Mouse (Mus musculus) lung, embryonic 15.5 days (tissue): Measurements from ENCODE around the gene Cyp2g1. TPM values are rescaled to one million over a fixed set of nuclear protein-coding genes. Genes with fewer than 3 reads are reported as not detected.

Experiments
- ATAC-seq: fragments of 200-750 bp; cut with Nextera tagmentation; 2 replicates; pipeline ENCODE4 v1.8.0; 2017; ENCODE audit warnings: moderate number of reproducible peaks, borderline replicate concordance; ENCODE audit not compliant: low FRiP score, low TSS enrichment; ENCODE audit errors: extremely low read depth
- H3K27ac ChIP-seq: fragments of 300-500 bp; sonication (generic); 2 replicates; pipeline ENCODE4 v1.5.1; 2015; ENCODE audit warnings: moderate library complexity, mild to moderate bottlenecking, inconsistent platforms
- H3K27me3 ChIP-seq: fragments of 300-500 bp; sonication (generic); 2 replicates; pipeline ENCODE4 v1.6.1; 2015; ENCODE audit warnings: inconsistent platforms
- H3K36me3 ChIP-seq: fragments of 300-500 bp; sonication (generic); 2 replicates; pipeline ENCODE4 v1.6.1; 2015; ENCODE audit warnings: inconsistent platforms
- H3K4me1 ChIP-seq: fragments of 300-500 bp; sonication (generic); 2 replicates; pipeline ENCODE4 v1.6.1; 2015; ENCODE audit warnings: inconsistent platforms
- H3K4me2 ChIP-seq: fragments of 300-500 bp; sonication (generic); 2 replicates; pipeline ENCODE4 v1.6.1; 2015; ENCODE audit warnings: inconsistent platforms, mild to moderate bottlenecking, moderate library complexity
- H3K4me3 ChIP-seq: fragments of 300-500 bp; sonication (generic); 2 replicates; pipeline ENCODE4 v1.5.1; 2015; ENCODE audit warnings: mild to moderate bottlenecking, inconsistent platforms
- H3K9ac ChIP-seq: fragments of 300-500 bp; sonication (generic); 2 replicates; pipeline ENCODE4 v1.6.1; 2015; ENCODE audit warnings: inconsistent platforms
- H3K9me3 ChIP-seq: fragments of 300-500 bp; sonication (generic); 2 replicates; pipeline ENCODE4 v1.6.1; 2016; ENCODE audit warnings: inconsistent platforms
- WGBS: fragments of 180-500 bp; shearing (Covaris S2); methylation state at CpG from one replicate; pipeline ENCODE4 v1.1.7; 2015; 5-methylcytosine and 5-hydroxymethylcytosine counted together
- polyA plus RNA-seq: library from polyadenylated mRNA; unstranded; fragments of >200 nt; fragmentation: Nextera tagmentation; extraction: Ambion mirVana; gene quantifications from 2 replicates; pipeline ENCODE4 v1.2.1, GENCODE M21; 2015

The Cyp2g1 gene
- not detected in 2 replicates for polyA plus RNA-seq

GRCm38 (mm10) chr7:26808592-26808991 lies at the start of gene Cyp2g1:
Gene Cyp2g1, plus strand, starts transcription at chr7:26808892.
- 95% methylated on average over 2 of the region's 2 CpGs for WGBS
- no peaks in the 10 kb centered on the region for H3K4me1 ChIP-seq
- no peak for ATAC-seq

DNA sequence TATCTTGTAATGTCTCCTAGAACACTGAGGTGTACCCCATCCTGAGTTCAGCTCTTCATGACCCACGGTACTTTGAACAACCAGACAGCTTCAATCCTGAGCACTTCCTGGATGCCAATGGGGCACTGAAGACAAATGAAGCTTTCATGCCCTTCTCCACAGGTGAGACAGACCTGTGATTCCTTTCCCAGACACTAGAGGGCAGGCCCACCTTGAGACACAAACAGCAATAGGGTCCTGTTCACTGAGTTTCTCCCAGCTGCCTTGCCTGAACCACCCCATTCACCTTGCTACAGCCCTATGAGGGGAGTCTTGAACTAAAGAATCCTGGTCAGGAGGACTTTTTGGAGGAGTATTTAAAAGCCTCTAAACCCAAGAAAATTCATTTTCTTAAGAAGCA lies 41.6 kb upstream of the Cyp2g1 start:
- H3K4me3 ChIP-seq: no peak overlapping the region
- H3K9me3 ChIP-seq: no peaks in the 10 kb centered on the region
- H3K27ac ChIP-seq: no peak overlapping the region
- no peaks in the 10 kb centered on the region for H3K4me1 ChIP-seq
- H3K9ac ChIP-seq: no peak overlapping the region
- H3K27me3 ChIP-seq: no peaks in the 10 kb centered on the region
- no peak for ATAC-seq
- no peak overlapping the region for H3K4me2 ChIP-seq
- WGBS: 46% methylated on average over 1 of the region's 1 CpGs
- H3K36me3 ChIP-seq: no peaks in the 10 kb centered on the region

More at GRCm38 (mm10) chr7:26808592-26808991, at the start of gene Cyp2g1:
- no peak within 1 kb of the TSS for H3K4me3 ChIP-seq
- H3K9ac ChIP-seq: no peak within 1 kb of the TSS
- H3K9me3 ChIP-seq: no peaks in the 10 kb centered on the region
- no peaks in the 10 kb centered on the region for H3K36me3 ChIP-seq
- no peak within 1 kb of the TSS for H3K4me2 ChIP-seq
- no peak within 1 kb of the TSS for H3K27ac ChIP-seq
- H3K27me3 ChIP-seq: no peaks in the 10 kb centered on the region

GRCm38 (mm10) chr7:26769881-26770470 lies 38.7 kb upstream of the Cyp2g1 start:
- Histone ChIP-seq H3K4me3 (no peak overlapping the region), H3K27ac (no peak overlapping the region), H3K9ac (no peak overlapping the region), H3K36me3 (no peaks in the 10 kb centered on the region), H3K27me3 (no peaks in the 10 kb centered on the region), H3K4me2 (no peak overlapping the region), H3K4me1 (no peaks in the 10 kb centered on the region), H3K9me3 (no peaks in the 10 kb centered on the region)
- WGBS: 76% methylated on average over 9 of the region's 9 CpGs
- no peak for ATAC-seq

GRCm38 (mm10) chr7:26772866-26773586 lies 35.7 kb upstream of the Cyp2g1 start:
- Histone ChIP-seq H3K9ac (no peak overlapping the region), H3K27ac (peak overlapping the region; percentile 75), H3K36me3 (no peaks in the 10 kb centered on the region), H3K27me3 (no peaks in the 10 kb centered on the region), H3K9me3 (no peaks in the 10 kb centered on the region), H3K4me2 (no peak overlapping the region), H3K4me1 (no peaks in the 10 kb centered on the region), H3K4me3 (no peak overlapping the region)
- ATAC-seq: peak; percentile 70; the same call in 1 of the 2 replicates
- WGBS: 63% methylated on average over 3 of the region's 3 CpGs

DNA sequence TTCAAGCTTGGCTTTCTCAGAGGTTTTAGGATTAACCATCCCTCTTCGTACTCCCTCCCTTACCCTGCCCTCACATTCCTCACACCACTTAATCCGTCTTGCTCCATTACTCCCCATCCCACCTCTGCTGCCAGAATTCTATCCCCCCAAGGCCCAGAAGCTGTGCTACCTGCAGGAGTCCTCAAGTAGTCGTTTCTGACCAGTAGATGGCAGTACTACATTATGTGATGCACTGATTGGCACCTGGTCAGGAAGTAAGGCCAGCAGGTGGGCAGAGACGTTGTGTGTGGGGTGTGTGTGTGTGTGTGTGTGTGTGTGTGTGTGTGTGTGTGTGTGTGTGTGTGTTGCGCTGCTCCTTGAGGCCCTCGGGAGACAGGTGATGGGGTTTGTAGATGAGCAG lies 32.8 kb upstream of the Cyp2g1 start:
- no peak for ATAC-seq
- Histone ChIP-seq H3K4me2 (no peak overlapping the region), H3K27me3 (no peaks in the 10 kb centered on the region), H3K9me3 (no peaks in the 10 kb centered on the region), H3K9ac (no peak overlapping the region), H3K27ac (no peak overlapping the region), H3K4me3 (no peak overlapping the region), H3K36me3 (no peaks in the 10 kb centered on the region), H3K4me1 (no peaks in the 10 kb centered on the region)
- WGBS: 15% methylated on average over 6 of the region's 6 CpGs

DNA sequence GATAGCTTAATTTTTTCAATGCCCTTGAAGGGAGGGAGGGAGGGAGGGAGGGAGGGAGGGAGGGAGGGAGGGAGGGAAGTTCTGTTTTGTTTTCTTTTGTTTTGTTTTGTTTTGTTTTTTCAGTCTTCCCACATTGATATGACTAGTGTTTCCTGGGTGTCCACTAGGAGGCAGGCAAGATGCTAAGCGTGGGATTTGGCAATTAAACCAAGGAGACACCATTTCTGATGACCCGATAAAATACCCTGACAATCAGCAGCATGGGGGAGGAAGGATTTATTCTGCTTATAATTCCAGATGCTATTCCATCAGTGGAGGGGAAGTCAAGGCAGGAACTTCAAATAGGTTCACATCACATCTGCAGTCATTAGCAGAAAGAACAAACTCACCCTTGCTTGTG lies 30.9 kb upstream of the Cyp2g1 start:
- H3K9me3 ChIP-seq: no peaks in the 10 kb centered on the region
- H3K4me1 ChIP-seq: no peaks in the 10 kb centered on the region
- no peak overlapping the region for H3K9ac ChIP-seq
- ATAC-seq: no peak
- H3K36me3 ChIP-seq: no peaks in the 10 kb centered on the region
- H3K27ac ChIP-seq: no peak overlapping the region
- H3K4me3 ChIP-seq: no peak overlapping the region
- WGBS: 51% methylated on average over 2 of the region's 2 CpGs
- no peak overlapping the region for H3K4me2 ChIP-seq
- H3K27me3 ChIP-seq: no peaks in the 10 kb centered on the region

- no peaks in the 10 kb centered on the region for H3K9me3 ChIP-seq
- H3K4me3 ChIP-seq: no peak overlapping the region
- H3K9ac ChIP-seq: no peak overlapping the region
- no peak overlapping the region for H3K27ac ChIP-seq
- no peaks in the 10 kb centered on the region for H3K36me3 ChIP-seq
- ATAC-seq: no peak
- H3K27me3 ChIP-seq: no peaks in the 10 kb centered on the region
- WGBS: 22% methylated on average over 6 of the region's 6 CpGs
- H3K4me2 ChIP-seq: no peak overlapping the region
- no peaks in the 10 kb centered on the region for H3K4me1 ChIP-seq
Measured at GRCm38 (mm10) chr7:26778474-26778873, 30.2 kb upstream of the Cyp2g1 start.

DNA sequence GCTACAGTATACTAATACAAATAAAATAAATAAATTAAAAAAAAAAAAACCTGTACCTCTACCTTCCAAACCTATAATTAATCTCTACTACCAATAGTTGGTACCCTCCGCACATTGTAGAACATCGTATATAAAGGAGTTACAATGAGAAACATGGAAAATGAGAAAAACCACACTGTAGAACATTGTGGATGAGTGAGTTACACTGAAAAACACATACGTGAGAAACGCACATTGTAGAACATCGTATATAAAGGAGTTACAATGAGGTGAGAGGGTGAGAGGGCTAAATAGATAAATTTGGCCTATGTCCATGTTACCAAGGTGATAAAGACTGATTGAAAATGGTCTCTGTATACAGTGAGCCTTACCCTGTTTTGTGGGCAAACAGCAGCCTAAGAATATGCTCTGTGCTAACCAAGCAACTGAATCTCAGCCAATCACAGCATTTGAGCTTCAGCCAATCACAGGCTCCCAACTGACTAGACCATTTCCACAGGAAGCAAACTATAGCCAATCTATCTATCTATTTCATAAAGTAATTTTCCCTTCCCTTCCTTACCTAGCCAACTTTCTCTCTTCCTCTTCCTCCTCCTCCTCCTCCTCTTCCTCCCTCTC lies 28.8 kb upstream of the Cyp2g1 start:
- 74% methylated on average over 5 of the region's 5 CpGs for WGBS
- Histone ChIP-seq H3K27ac (no peak overlapping the region), H3K9ac (no peak overlapping the region), H3K9me3 (no peaks in the 10 kb centered on the region), H3K4me3 (no peak overlapping the region), H3K27me3 (no peaks in the 10 kb centered on the region), H3K36me3 (no peaks in the 10 kb centered on the region), H3K4me1 (no peaks in the 10 kb centered on the region), H3K4me2 (no peak overlapping the region)
- ATAC-seq: no peak

DNA sequence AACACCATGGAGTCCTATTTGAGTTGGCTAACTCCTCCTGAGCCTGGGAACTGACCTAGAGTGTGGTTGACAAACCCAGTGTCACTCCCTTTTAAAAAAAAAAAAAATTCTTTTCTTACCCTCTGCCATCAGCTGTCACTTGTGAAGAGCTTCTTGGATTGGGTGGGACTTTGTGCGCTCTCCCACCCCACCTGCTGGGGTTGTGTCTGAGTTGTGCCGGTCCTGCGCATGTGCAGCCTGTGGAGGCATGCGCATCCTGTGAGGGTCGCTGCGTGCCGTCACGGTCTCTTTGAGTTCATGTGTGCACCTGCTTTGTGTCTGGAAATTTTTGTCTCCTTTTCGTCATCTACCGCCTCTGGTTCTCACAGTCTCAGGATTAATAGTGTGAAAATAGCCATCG lies 28.2 kb upstream of the Cyp2g1 start:
- H3K27ac ChIP-seq: no peak overlapping the region
- no peak overlapping the region for H3K9ac ChIP-seq
- H3K9me3 ChIP-seq: no peaks in the 10 kb centered on the region
- H3K4me1 ChIP-seq: no peaks in the 10 kb centered on the region
- H3K4me2 ChIP-seq: no peak overlapping the region
- no peaks in the 10 kb centered on the region for H3K36me3 ChIP-seq
- ATAC-seq: no peak
- 15% methylated on average over 11 of the region's 11 CpGs for WGBS
- no peaks in the 10 kb centered on the region for H3K27me3 ChIP-seq
- no peak overlapping the region for H3K4me3 ChIP-seq

DNA sequence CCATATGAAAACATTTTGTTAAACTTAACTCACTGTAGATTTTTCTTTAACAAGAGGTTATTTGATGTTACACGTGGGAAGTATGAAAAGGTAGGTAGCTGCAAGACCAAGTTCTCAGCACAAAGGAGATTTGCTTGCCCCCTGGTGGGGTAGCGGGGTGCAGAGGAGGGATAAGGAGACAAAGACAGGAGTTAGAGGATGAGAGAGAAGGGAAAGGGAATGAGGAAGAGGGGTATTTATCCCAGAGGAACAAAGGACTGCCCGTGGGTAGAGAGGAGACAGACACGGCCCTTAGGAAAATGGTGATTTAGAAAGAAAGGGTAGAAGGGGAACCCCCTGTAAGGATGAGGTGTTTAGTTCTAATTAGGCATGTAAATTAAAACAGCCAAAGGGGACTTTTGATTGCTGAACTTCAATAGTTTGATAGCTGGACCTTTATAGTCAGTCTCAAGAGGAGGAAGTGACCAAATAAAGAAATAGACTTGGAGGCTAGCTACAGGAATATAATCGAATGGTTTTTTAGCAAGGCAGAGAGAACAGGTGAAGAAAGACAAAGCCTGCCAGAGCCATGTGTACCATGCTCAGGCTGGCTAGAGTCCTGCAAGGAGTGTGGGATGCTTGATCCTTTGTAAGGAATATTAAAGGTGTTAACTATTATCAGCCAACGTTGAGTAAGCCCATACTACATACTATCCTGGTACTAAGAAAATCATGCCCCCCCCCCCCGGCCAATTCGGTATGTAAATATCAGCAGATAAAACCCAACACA lies 27.5 kb upstream of the Cyp2g1 start:
- WGBS: 27% methylated on average over 8 of the region's 8 CpGs

DNA sequence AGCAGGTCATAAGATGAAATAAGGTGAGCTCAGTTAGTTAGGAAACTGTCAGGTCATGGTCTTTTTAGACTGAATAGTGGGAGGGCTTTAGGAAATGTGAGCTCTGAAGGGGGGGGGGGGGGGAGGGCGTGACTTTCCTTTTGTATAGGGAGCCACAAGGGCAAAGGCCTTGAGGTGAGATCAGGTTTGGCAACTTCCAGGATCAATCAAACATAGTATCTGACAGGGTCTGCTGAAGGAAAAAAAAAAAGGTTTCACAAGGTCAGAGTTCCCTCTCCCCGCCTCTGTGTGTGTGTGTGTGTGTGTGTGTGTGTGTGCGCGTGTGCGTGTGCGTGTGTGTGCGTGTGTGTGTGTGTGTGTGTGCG lies 26.9 kb upstream of the Cyp2g1 start:
- Histone ChIP-seq H3K4me3 (no peak overlapping the region), H3K9me3 (no peaks in the 10 kb centered on the region), H3K9ac (no peak overlapping the region), H3K4me1 (no peaks in the 10 kb centered on the region), H3K36me3 (no peaks in the 10 kb centered on the region), H3K4me2 (no peak overlapping the region), H3K27ac (no peak overlapping the region), H3K27me3 (no peaks in the 10 kb centered on the region)
- 33% methylated on average over 7 of the region's 8 CpGs for WGBS
- no peak for ATAC-seq

More for the DNA sequence above, 27.5 kb upstream of the Cyp2g1 start:
- Histone ChIP-seq H3K27ac (no peak overlapping the region), H3K9me3 (no peaks in the 10 kb centered on the region), H3K4me1 (no peaks in the 10 kb centered on the region), H3K4me3 (no peak overlapping the region), H3K9ac (no peak overlapping the region), H3K4me2 (no peak overlapping the region), H3K36me3 (no peaks in the 10 kb centered on the region), H3K27me3 (no peaks in the 10 kb centered on the region)
- no peak for ATAC-seq

GRCm38 (mm10) chr7:26783163-26783562 lies 25.5 kb upstream of the Cyp2g1 start:
- no peaks in the 10 kb centered on the region for H3K4me1 ChIP-seq

More at GRCm38 (mm10) chr7:26783163-26783562, 25.5 kb upstream of the Cyp2g1 start:
- no peak overlapping the region for H3K27ac ChIP-seq
- no peak overlapping the region for H3K4me2 ChIP-seq
- no peaks in the 10 kb centered on the region for H3K9me3 ChIP-seq
- H3K9ac ChIP-seq: no peak overlapping the region
- H3K27me3 ChIP-seq: no peaks in the 10 kb centered on the region
- no peak for ATAC-seq
- H3K4me3 ChIP-seq: no peak overlapping the region
- 32% methylated on average over 5 of the region's 5 CpGs for WGBS
- no peaks in the 10 kb centered on the region for H3K36me3 ChIP-seq
